Mouse (Mus musculus): Measurements from ENCODE around the gene Tanc1. TPM values are rescaled to one million over a fixed set of nuclear protein-coding genes. Genes with fewer than 3 reads are reported as not detected.

Tanc1 gene
- total RNA-seq, 2 experiments from 2014 or later = 18.9 to 31.4 TPM

Other genes with a start within 250 kb of the Tanc1 start
- 1 to 10 TPM; 1.7 to 3.6 TPM for gene Dapl1, start 127.4 kb upstream of the Tanc1 start, total RNA-seq (2021)